Mouse (Mus musculus): ENCODE measurements around the gene Lrrk2.

GRCm38 (mm10) chr15:91704091-91704490, 31.1 kb downstream of the Lrrk2 start:
- TF ChIP-seq ZNF384 (IDR thresholded peaks at IDR 0.05; ENCODE audit: low read depth, low read length) (no peak), ZC3H11A (IDR thresholded peaks at IDR 0.05; ENCODE audit: borderline replicate concordance, low read depth, low read length) (no peak), MAFK (IDR thresholded peaks at IDR 0.05; ENCODE audit: insufficient read depth, low read depth, low read length) (no peak)

All from ES-E14 (cell line).